Mouse (Mus musculus) stomach, embryonic 15.5 days (tissue): ENCODE results near the gene Frem1. TPM values are rescaled to one million over a fixed set of nuclear protein-coding genes. Genes with fewer than 3 reads are reported as not detected.
A peak's percentile ranks its signal among the peaks of the same experiment; 100 is the strongest.

ENCODE experiments used
- ATAC-seq: fragments of 200-750 bp; cut with Nextera tagmentation; 2 replicates; pipeline ENCODE4 v1.8.0; 2017; ENCODE audit warnings: low read depth, moderate number of reproducible peaks, moderate TSS enrichment; ENCODE audit not compliant: insufficient read depth, low FRiP score
- H3K27ac ChIP-seq: fragments of 300-500 bp; sonication (generic); 2 replicates; pipeline ENCODE4 v1.5.1; 2015; ENCODE audit warnings: mild to moderate bottlenecking, inconsistent platforms
- H3K27me3 ChIP-seq: fragments of 300-500 bp; sonication (generic); replicated peaks from 2 replicates; pipeline ENCODE4 v1.6.1; 2015; ENCODE audit warnings: inconsistent platforms
- H3K36me3 ChIP-seq: fragments of 300-500 bp; sonication (generic); 2 replicates; pipeline ENCODE4 v1.6.1; 2015; ENCODE audit warnings: inconsistent platforms
- H3K4me1 ChIP-seq: fragments of 300-500 bp; sonication (generic); 2 replicates; pipeline ENCODE4 v1.6.1; 2015; ENCODE audit warnings: inconsistent platforms
- H3K4me2 ChIP-seq: fragments of 300-500 bp; sonication (generic); 2 replicates; pipeline ENCODE4 v1.6.1; 2015; ENCODE audit warnings: mild to moderate bottlenecking, inconsistent platforms
- H3K4me3 ChIP-seq: fragments of 300-500 bp; sonication (generic); replicated peaks from 2 replicates; pipeline ENCODE4 v1.5.1; 2015; ENCODE audit warnings: inconsistent platforms
- H3K9ac ChIP-seq: fragments of 300-500 bp; sonication (generic); 2 replicates; pipeline ENCODE4 v1.6.1; 2015; ENCODE audit warnings: inconsistent platforms
- H3K9me3 ChIP-seq: fragments of 300-500 bp; sonication (generic); 2 replicates; pipeline ENCODE4 v1.6.1; 2016; ENCODE audit warnings: inconsistent platforms
- WGBS: fragments of 180-500 bp; shearing (Covaris S2); methylation state at CpG from one replicate; pipeline ENCODE4 v1.1.7; 2015; 5-methylcytosine and 5-hydroxymethylcytosine counted together
- polyA plus RNA-seq: library from polyadenylated mRNA; unstranded; fragments of >200 nt; fragmentation: Nextera tagmentation; extraction: Ambion mirVana; gene quantifications from 2 replicates; pipeline ENCODE4 v1.2.1, GENCODE M21; 2015

Frem1 gene
- polyA plus RNA-seq, 1 experiment from 2014 or later = 10.7 TPM

DNA sequence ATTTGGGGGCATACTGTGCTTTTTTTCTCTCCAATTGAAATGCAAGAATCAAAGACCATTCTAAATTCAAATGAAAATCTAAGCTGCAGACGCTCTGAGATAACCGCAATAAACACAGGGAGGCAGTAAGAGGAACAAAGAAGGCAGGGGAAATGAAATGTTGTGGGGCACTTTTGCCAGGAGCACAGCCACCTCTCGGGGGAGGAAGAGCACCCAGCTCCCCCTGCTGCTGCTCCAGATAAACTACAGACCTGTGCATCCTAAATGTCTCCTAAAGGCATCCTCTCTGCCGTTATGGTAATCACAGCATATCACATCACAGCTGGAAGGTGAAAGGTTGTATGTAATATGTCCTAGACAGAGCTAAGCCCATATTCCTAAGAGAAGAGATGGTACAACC is 98.1 kb downstream of the Frem1 start:
- H3K27me3 ChIP-seq = no peaks in the 10 kb centered on the region
- H3K4me1 ChIP-seq = no peaks in the 10 kb centered on the region
- H3K9me3 ChIP-seq = no peaks in the 10 kb centered on the region
- no peak overlapping the region for H3K4me2 ChIP-seq
- ATAC-seq = no peak
- no peak overlapping the region for H3K9ac ChIP-seq
- no peaks in the 10 kb centered on the region for H3K36me3 ChIP-seq
- no peak overlapping the region for H3K27ac ChIP-seq
- WGBS = 60% methylated on average over 4 of the region's 4 CpGs
- H3K4me3 ChIP-seq = no peak overlapping the region

DNA sequence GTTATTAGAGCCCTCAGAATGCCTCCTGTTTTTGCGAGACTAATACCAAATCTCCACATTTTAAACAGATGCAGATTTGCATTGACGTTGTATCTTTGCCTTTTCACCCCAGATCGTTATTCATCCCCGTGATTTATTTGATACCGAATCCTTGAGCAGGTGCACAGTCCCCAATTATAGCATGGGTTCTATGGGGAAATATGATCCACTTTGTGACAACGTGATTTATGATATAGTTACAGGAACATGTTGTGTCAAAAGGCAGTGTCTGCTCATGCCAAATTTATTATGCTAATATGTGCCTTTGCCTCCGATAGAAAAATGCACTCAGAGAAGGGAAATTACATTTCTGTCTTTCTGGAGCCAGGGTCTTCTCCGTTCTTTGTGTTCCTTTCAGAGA is 102.6 kb downstream of the Frem1 start:
- H3K4me2 ChIP-seq = no peak overlapping the region
- H3K27me3 ChIP-seq = no peaks in the 10 kb centered on the region
- H3K36me3 ChIP-seq = no peaks in the 10 kb centered on the region
- WGBS = 75% methylated on average over 8 of the region's 8 CpGs
- ATAC-seq = no peak
- H3K4me1 ChIP-seq = no peaks in the 10 kb centered on the region
- H3K9me3 ChIP-seq = no peaks in the 10 kb centered on the region
- no peak overlapping the region for H3K9ac ChIP-seq
- H3K4me3 ChIP-seq = no peak overlapping the region
- no peak overlapping the region for H3K27ac ChIP-seq

DNA sequence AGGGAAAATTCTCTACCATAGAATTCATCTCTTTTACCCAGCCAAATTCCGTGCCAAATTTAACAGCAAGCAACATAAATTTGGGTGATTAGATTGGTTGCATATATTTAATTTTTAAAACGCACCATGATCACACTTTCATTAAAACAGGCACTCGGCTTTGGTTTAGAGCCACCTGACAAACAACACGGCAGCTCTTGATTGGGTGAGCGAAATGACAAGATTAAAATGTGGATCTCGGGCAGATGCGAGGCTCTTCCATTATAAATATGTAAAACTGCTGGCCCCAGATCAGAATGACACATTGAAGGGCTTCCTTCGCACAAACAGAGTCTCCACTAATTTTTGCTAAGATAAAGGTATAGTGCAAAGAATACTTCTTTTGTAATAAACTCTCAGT is 105.4 kb downstream of the Frem1 start:
- Histone ChIP-seq H3K4me3 (no peak overlapping the region), H3K36me3 (no peaks in the 10 kb centered on the region), H3K27ac (no peak overlapping the region), H3K4me1 (no peaks in the 10 kb centered on the region), H3K9ac (no peak overlapping the region), H3K9me3 (no peaks in the 10 kb centered on the region), H3K4me2 (no peak overlapping the region), H3K27me3 (no peaks in the 10 kb centered on the region)
- WGBS = 85% methylated on average over 8 of the region's 8 CpGs
- no peak for ATAC-seq

DNA sequence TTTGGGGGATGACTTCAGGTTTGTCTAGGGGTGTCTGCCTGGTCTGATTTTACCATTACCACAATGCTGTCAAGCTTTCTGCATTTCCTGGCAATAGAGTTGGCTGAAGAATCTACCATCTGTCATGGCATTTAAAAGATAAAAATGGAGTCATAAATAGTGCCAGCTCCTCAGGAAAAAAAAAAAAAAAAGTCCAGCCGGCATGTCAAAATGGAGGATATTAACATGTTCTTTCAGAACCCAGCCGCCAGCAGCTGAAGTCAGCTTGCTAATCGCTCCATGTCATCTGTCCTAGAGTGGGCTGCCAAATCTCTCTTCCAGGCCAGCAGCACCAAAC is 105.9 kb downstream of the Frem1 start:
- no peak overlapping the region for H3K4me3 ChIP-seq
- no peaks in the 10 kb centered on the region for H3K4me1 ChIP-seq
- no peak for ATAC-seq
- H3K9ac ChIP-seq = no peak overlapping the region
- H3K4me2 ChIP-seq = no peak overlapping the region
- WGBS = 64% methylated on average over 3 of the region's 3 CpGs
- no peaks in the 10 kb centered on the region for H3K36me3 ChIP-seq
- no peaks in the 10 kb centered on the region for H3K27me3 ChIP-seq
- no peaks in the 10 kb centered on the region for H3K9me3 ChIP-seq
- no peak overlapping the region for H3K27ac ChIP-seq

DNA sequence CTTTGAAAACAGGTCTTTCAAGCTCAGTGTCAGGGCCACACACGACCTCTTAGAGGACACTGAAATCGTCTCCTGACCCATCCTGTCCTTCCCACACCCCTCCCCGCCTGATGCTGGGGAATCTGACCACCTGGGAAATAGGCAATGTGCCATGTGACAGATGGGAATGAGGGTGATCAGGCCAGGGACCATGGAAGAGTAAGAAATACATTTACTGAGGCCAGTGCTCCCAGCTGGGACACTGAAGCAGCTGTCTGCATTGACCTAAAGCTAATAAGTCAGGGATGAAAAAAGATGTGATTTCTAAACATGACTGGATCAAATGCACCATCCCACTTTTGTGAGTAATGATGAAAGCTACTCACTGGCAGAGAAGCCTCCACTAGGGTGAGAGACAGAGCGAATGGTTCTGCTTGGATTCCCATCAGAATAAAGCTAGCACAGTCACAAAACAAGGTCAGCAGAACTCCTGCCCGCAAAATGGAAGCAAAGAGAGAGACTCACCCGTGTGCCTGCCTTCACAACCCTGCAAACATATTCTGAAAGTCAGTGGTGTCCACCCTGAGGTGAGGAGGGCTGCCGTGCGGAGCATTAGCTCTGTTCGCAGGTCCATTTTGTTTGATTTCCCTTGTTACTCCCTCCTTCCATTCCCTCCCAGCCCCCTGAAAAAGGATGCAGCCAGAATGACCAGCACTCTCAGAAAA is 106.4 kb downstream of the Frem1 start:
- WGBS = 74% methylated on average over 9 of the region's 9 CpGs
- Histone ChIP-seq H3K4me2 (no peak overlapping the region), H3K4me3 (no peak overlapping the region), H3K4me1 (no peaks in the 10 kb centered on the region), H3K9me3 (no peaks in the 10 kb centered on the region), H3K27me3 (no peaks in the 10 kb centered on the region), H3K27ac (no peak overlapping the region; the same call in 1 of the 2 replicates), H3K9ac (no peak overlapping the region), H3K36me3 (no peaks in the 10 kb centered on the region)
- ATAC-seq = no peak

DNA sequence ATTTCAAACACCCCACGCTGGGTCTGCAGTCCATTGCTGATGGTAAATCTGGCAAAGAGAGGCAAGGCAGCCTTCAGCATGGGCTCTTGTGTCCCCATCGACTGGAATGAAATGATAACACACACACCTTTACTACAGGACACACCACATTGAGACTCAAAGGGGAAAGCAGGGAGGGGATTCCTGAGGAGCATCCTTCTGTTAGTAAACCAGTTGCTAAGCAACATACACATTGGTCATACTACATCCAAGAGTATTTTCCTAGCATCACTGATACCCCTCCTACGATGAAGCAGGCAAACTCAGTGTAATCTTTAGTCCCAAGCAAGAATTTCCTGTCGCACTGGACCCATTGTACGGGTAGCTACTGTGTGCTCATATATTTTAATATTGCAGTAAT is 111.5 kb downstream of the Frem1 start:
- WGBS = 88% methylated on average over 5 of the region's 5 CpGs
- no peak overlapping the region for H3K27ac ChIP-seq

DNA sequence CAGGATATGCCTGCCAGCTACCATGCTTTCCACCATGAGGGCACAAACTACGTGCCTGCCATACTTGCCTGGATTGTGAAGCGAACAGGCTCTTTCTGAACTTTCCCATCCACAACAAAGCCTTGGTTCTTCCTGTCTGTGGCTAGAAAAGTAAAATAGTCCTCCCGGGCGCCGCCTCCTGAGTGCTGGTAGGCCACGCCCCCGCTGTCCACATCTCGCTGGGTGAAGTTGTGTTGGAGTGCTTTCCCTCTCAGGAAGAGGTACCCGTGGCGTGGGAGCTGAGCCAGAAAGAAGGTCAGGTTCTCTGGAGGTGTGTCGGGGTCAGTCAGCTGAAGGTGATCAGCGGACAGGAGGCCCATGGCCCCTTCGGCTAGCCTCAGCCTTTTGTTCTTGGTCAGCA is 111.9 kb downstream of the Frem1 start:
- H3K9ac ChIP-seq = no peak overlapping the region
- no peaks in the 10 kb centered on the region for H3K4me1 ChIP-seq
- no peaks in the 10 kb centered on the region for H3K36me3 ChIP-seq
- H3K4me3 ChIP-seq = no peak overlapping the region
- no peak for ATAC-seq
- H3K4me2 ChIP-seq = no peak overlapping the region
- no peaks in the 10 kb centered on the region for H3K27me3 ChIP-seq
- 82% methylated on average over 13 of the region's 13 CpGs for WGBS
- no peak overlapping the region for H3K27ac ChIP-seq
- no peaks in the 10 kb centered on the region for H3K9me3 ChIP-seq

More for the DNA sequence above, 111.5 kb downstream of the Frem1 start:
- no peaks in the 10 kb centered on the region for H3K4me1 ChIP-seq
- no peaks in the 10 kb centered on the region for H3K36me3 ChIP-seq
- H3K4me3 ChIP-seq = no peak overlapping the region
- no peak overlapping the region for H3K9ac ChIP-seq
- no peak overlapping the region for H3K4me2 ChIP-seq
- no peaks in the 10 kb centered on the region for H3K27me3 ChIP-seq
- ATAC-seq = no peak
- H3K9me3 ChIP-seq = no peaks in the 10 kb centered on the region

DNA sequence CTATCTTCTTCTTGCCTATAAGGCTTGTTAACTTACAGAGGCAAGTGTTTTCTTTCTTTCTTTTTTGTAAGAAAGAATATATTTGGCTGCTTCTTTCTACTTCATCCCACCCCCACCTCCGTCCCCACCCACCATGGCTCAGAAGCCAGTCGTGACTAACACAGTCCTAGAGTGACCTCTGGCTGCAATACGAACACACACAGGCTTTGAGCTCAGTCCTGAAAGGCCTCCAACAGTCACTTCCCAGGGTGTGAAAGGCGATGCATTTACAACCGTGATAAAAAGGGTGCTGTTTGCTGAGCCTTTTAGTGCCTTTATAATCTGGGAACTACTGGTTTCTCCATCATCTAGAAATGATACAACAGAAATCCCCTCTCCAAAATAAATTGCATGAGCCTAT is 117.8 kb downstream of the Frem1 start:
- 19% methylated on average over 5 of the region's 5 CpGs for WGBS
- Histone ChIP-seq H3K9me3 (no peaks in the 10 kb centered on the region), H3K4me1 (no peaks in the 10 kb centered on the region), H3K4me3 (no peak overlapping the region), H3K27me3 (no peaks in the 10 kb centered on the region), H3K27ac (no peak overlapping the region), H3K4me2 (no peak overlapping the region), H3K36me3 (no peaks in the 10 kb centered on the region), H3K9ac (no peak overlapping the region)
- peak; percentile 81 for ATAC-seq

DNA sequence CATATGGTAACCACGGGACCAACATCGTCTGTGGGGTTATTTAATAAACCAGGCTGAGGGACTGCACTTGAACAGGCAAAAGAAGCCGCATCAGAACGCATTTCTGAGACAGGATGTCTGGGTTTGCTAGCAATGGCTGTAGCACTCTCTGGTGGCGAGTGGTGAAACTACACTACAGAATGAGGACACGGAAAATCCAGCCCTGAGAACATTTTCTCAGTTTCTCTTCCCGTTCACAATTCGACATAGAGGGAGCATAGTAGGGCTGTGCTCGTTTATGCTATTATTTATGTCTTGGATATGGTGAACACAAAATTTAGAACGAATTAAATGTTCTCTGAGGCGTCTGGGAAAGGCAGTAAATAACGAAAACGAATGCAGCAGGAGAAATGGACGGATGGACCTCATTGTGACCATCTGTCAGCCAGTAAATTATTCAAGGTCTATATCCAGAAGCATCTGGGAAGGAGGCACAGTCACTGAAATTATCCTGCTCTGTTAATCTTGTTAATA is 118.4 kb downstream of the Frem1 start:
- no peak for ATAC-seq
- Histone ChIP-seq H3K4me2 (peak overlapping the region; percentile 35), H3K9me3 (no peaks in the 10 kb centered on the region), H3K36me3 (no peaks in the 10 kb centered on the region), H3K9ac (no peak overlapping the region), H3K4me3 (peak overlapping the region; percentile 20), H3K4me1 (no peaks in the 10 kb centered on the region), H3K27me3 (no peaks in the 10 kb centered on the region), H3K27ac (no peak overlapping the region)
- 14% methylated on average over 14 of the region's 14 CpGs for WGBS

DNA sequence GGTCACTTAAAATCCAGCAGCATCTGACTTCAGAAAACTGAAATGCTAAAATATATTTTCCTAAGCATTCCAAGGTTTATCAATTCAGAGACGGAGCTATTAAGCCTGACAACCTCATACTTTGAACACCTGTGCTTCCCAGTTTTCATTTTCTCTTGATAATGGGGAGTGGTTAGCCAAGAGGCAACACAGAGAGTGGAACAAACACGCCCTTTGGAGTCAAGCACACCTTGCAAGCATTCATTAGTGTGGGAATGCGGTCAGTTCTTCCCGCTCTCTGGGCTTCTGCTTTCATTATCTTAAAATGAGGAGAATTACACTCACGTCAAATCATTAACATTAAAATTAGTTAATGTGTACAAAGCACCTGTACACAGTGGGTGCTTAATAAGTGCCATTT is 122.1 kb downstream of the Frem1 start:
- no peak overlapping the region for H3K27ac ChIP-seq
- H3K4me3 ChIP-seq = no peak overlapping the region
- H3K4me1 ChIP-seq = no peaks in the 10 kb centered on the region
- H3K4me2 ChIP-seq = no peak overlapping the region
- H3K9ac ChIP-seq = no peak overlapping the region
- H3K9me3 ChIP-seq = no peaks in the 10 kb centered on the region
- ATAC-seq = no peak
- 72% methylated on average over 5 of the region's 5 CpGs for WGBS
- H3K27me3 ChIP-seq = no peaks in the 10 kb centered on the region
- no peaks in the 10 kb centered on the region for H3K36me3 ChIP-seq

DNA sequence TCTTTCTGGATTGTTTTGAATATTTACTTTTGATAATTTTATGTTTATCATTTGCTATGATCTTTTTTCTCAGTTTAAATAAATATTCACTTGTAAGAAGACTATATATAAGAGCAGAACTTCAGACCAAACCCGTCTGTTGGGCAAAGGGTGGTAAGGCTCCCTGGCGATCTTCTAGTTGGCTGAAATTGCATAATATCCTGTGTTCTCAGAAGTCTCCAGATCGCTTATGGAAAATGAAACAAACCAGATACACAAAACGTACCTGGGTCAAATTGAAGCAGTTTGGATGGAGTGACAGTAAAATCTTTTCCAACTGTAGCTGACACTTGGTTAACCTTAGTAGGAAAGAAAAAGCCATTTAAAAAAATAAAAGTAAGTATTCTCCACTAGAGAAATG is 130.2 kb downstream of the Frem1 start:
- Histone ChIP-seq H3K4me1 (no peaks in the 10 kb centered on the region), H3K9ac (no peak overlapping the region), H3K4me2 (no peak overlapping the region), H3K36me3 (no peaks in the 10 kb centered on the region), H3K9me3 (no peaks in the 10 kb centered on the region), H3K4me3 (no peak overlapping the region), H3K27ac (no peak overlapping the region), H3K27me3 (no peaks in the 10 kb centered on the region)
- 58% methylated on average over 4 of the region's 4 CpGs for WGBS
- ATAC-seq = no peak

DNA sequence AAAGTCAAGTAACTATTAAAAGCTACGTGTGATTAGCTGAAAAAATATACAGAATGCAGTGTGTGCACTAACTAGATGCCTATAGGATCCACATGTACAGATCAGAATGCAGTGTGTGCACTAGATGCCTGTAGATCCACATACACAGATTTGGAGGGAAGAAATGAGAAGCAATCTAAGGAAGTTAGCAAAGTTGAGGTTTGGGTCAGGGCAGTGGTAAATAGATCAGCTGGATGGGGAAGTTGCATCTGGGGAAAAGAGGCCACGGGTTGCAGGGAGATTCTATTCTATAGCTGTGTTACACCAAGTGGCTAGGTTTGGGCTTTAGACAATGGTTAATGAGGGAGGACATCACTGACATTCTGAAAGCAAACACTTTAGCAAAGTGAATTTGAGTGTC is 133.5 kb downstream of the Frem1 start:
- ATAC-seq = no peak
- H3K4me2 ChIP-seq = no peak overlapping the region
- H3K27me3 ChIP-seq = no peaks in the 10 kb centered on the region
- no peaks in the 10 kb centered on the region for H3K4me1 ChIP-seq
- WGBS = 52% methylated on average over 2 of the region's 2 CpGs
- H3K27ac ChIP-seq = no peak overlapping the region
- no peaks in the 10 kb centered on the region for H3K9me3 ChIP-seq
- no peaks in the 10 kb centered on the region for H3K36me3 ChIP-seq
- no peak overlapping the region for H3K9ac ChIP-seq
- no peak overlapping the region for H3K4me3 ChIP-seq

DNA sequence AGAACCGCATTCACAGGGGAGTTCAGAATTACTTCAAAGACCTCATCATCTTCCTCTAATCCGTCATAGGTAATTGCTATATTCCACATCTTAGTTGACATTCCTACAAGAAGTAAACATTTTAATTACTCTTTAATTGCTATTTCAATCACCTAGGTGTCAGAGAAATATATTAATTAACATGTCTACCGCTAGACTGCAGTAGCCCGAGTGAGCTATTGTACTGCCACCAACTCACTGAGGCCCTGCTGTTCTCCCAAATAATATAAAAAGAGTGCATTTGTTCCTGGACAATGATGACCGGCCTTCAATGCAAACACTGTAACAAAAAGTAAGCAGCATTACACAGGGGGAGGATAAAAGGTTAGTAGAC is 135.5 kb downstream of the Frem1 start:
- H3K36me3 ChIP-seq = no peaks in the 10 kb centered on the region
- H3K9me3 ChIP-seq = no peaks in the 10 kb centered on the region
- no peaks in the 10 kb centered on the region for H3K4me1 ChIP-seq
- H3K27ac ChIP-seq = no peak overlapping the region
- WGBS = 54% methylated on average over 5 of the region's 5 CpGs
- no peak overlapping the region for H3K9ac ChIP-seq
- no peak for ATAC-seq
- H3K27me3 ChIP-seq = no peaks in the 10 kb centered on the region
- no peak overlapping the region for H3K4me2 ChIP-seq
- H3K4me3 ChIP-seq = no peak overlapping the region
